Mouse (Mus musculus): ENCODE results near the gene Rarres2.

DNA sequence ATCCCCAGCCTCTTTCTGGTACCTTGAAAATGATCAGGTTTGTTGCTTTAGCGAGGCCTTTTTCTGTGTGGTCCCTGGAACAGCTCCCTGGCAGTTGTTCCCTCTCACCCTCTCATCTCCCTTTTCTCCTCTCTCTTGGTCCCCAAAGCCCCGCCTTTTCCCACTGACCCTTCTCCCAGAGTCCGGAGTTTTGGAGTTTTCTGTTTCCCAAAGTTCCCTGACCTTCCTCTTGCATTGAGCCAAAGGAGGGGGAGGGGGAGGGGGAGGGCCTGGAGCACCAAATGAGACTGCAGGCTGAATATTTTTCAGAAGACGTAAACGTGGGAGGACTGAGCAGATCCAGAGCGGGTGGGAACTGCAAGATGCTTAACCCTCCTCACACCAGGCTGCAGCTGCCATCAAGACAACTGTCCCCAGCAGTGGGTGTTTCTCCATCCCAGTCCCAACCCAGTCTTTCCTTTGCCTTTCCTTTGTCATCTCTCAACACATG, at the start of gene Rarres2:
- TF ChIP-seq CTCF (IDR thresholded peaks at IDR 0.05 in 2 of 3, conservative IDR thresholded peaks at IDR 0.05 in 1 of 3; ENCODE audit: control insufficient read depth in 1 of 3, insufficient read depth in 1 of 3, low read depth in 2 of 3, low read length in 3 of 3, poor library complexity in 1 of 3, severe bottlenecking in 1 of 3) (no peak), POLR2A (IDR thresholded peaks at IDR 0.05; ENCODE audit: control insufficient read depth in 1 of 2, insufficient read depth in 1 of 2, low read depth in 1 of 2, low read length in 2 of 2, poor library complexity in 1 of 2) (no peak), USF1 (IDR thresholded peaks at IDR 0.05; ENCODE audit: low read depth, low read length) (no peak), GATA1 (IDR thresholded peaks at IDR 0.05; ENCODE audit: low read depth, low read length) (no peak), EP300 (IDR thresholded peaks at IDR 0.05; ENCODE audit: low read depth in 1 of 2, low read length in 2 of 2) (no peak), ZMIZ1 (IDR thresholded peaks at IDR 0.05; ENCODE audit: low read depth, low read length) (no peak), RAD21 (IDR thresholded peaks at IDR 0.05; ENCODE audit: low read depth, low read length) (no peak), ZC3H11A (IDR thresholded peaks at IDR 0.05; ENCODE audit: low read depth, low read length) (no peak)
